Mouse (Mus musculus) testis, adult 2 months (tissue): ENCODE measurements around the gene Ptpro.

Experiments
- CTCF ChIP-seq: fragments of 200-500 bp; IDR thresholded peaks from 2 replicates; pipeline ENCODE4 v1.5.1; 2012; ENCODE audit warnings: low read depth, mild to moderate bottlenecking, inconsistent platforms, low read length, moderate library complexity; ENCODE audit not compliant: control insufficient read depth, insufficient read depth, insufficient replicate concordance
- POLR2A ChIP-seq: fragments of 200-500 bp; IDR thresholded peaks from 2 replicates; pipeline ENCODE4 v1.6.1; 2012; ENCODE audit warnings: low read depth, mild to moderate bottlenecking, inconsistent platforms, low read length, moderate library complexity; ENCODE audit not compliant: control insufficient read depth

GRCm38 (mm10) chr6:137217841-137218463, 34.2 kb upstream of the Ptpro start:
- TF ChIP-seq CTCF: no peak
- TF ChIP-seq POLR2A: no peak
